Mouse (Mus musculus): Measurements from ENCODE around the gene Syne1. TPM values are rescaled to one million over a fixed set of nuclear protein-coding genes. Genes with fewer than 3 reads are reported as not detected.
A peak's percentile ranks its signal among the peaks of the same experiment; 100 is the strongest.

The Syne1 gene
- polyA plus RNA-seq, 1 experiment from 2014 or later, result 5.2 TPM

- ATAC-seq, result no peak
- 68% methylated on average over 2 of the region's 2 CpGs for WGBS (ENCODE audit: insufficient replicate concordance)
- H3K9me3 ChIP-seq (ENCODE audit: low read length), result no peaks in the 10 kb centered on the region
- no peaks in the 10 kb centered on the region for H3K4me1 ChIP-seq (ENCODE audit: insufficient read depth)
- H3K27me3 ChIP-seq (ENCODE audit: insufficient read depth, low read length), result no peaks in the 10 kb centered on the region
- no peak overlapping the region for H3K4me2 ChIP-seq (ENCODE audit: low read depth, low read length)
- no peak for TF ChIP-seq CTCF (IDR thresholded peaks at IDR 0.05; ENCODE audit: low read depth)
- H3K4me3 ChIP-seq (ENCODE audit: low read depth, low read length), result no peak overlapping the region
- DNase-seq, result no peak
- H3K9ac ChIP-seq (replicated peaks), result no peak overlapping the region
- no peaks in the 10 kb centered on the region for H3K36me3 ChIP-seq (replicated peaks; ENCODE audit: insufficient read depth, low read length)
- no peak overlapping the region for H3K27ac ChIP-seq (ENCODE audit: low read depth)
Observed at GRCm38 (mm10) chr10:5497859-5498258, 53.4 kb downstream of the Syne1 start.

GRCm38 (mm10) chr10:5491050-5491449 is 60.2 kb downstream of the Syne1 start:
- no peak for ATAC-seq
- 77% methylated on average over 9 of the region's 9 CpGs for WGBS (ENCODE audit: insufficient replicate concordance)
- no peaks in the 10 kb centered on the region for H3K36me3 ChIP-seq (replicated peaks; ENCODE audit: insufficient read depth, low read length)

DNA sequence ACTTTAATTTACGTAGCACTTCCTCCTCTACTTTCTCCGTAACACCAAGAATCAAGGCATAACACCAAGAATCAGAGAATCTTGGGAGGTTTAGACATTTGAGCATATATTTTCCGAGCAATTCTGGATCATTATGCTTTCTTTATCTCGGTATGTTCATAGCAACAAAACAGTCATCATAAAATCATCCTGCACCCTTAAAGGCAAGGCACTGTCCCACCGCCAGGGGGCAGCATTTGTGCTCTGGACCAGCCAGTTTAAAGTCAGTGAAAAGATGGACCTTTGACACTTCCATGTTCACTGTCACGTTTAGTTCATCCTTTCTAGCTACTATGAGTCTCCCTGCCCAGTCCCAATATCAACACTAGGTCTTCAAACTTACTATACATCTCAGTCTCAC is 61.3 kb downstream of the Syne1 start:
- H3K9me3 ChIP-seq (ENCODE audit: low read length), result no peaks in the 10 kb centered on the region
- no peak overlapping the region for H3K27ac ChIP-seq (ENCODE audit: low read depth)
- H3K4me1 ChIP-seq (ENCODE audit: insufficient read depth), result no peaks in the 10 kb centered on the region
- no peak overlapping the region for H3K9ac ChIP-seq (replicated peaks)
- no peak for ATAC-seq
- H3K27me3 ChIP-seq (ENCODE audit: insufficient read depth, low read length), result no peaks in the 10 kb centered on the region
- H3K36me3 ChIP-seq (replicated peaks; ENCODE audit: insufficient read depth, low read length), result no peaks in the 10 kb centered on the region
- WGBS (ENCODE audit: insufficient replicate concordance), result 50% methylated on average over 6 of the region's 6 CpGs
- no peak overlapping the region for H3K4me3 ChIP-seq (ENCODE audit: low read depth, low read length)
- peak; percentile 44 for DNase-seq
- H3K4me2 ChIP-seq (ENCODE audit: low read depth, low read length), result no peak overlapping the region
- no peak for TF ChIP-seq EP300 (IDR thresholded peaks at IDR 0.05; ENCODE audit: low read depth)
- TF ChIP-seq CTCF (IDR thresholded peaks at IDR 0.05; ENCODE audit: low read depth), result peak; percentile 69

More at GRCm38 (mm10) chr10:5491050-5491449, 60.2 kb downstream of the Syne1 start:
- Histone ChIP-seq H3K27me3 (ENCODE audit: insufficient read depth, low read length) (no peaks in the 10 kb centered on the region), H3K9ac (replicated peaks) (no peak overlapping the region), H3K27ac (ENCODE audit: low read depth) (no peak overlapping the region), H3K9me3 (ENCODE audit: low read length) (no peaks in the 10 kb centered on the region), H3K4me1 (ENCODE audit: insufficient read depth) (no peaks in the 10 kb centered on the region), H3K4me2 (ENCODE audit: low read depth, low read length) (no peak overlapping the region), H3K4me3 (ENCODE audit: low read depth, low read length) (no peak overlapping the region)
- no peak for DNase-seq
- TF ChIP-seq CTCF (IDR thresholded peaks at IDR 0.05; ENCODE audit: low read depth) (no peak), EP300 (IDR thresholded peaks at IDR 0.05; ENCODE audit: low read depth) (no peak)

DNA sequence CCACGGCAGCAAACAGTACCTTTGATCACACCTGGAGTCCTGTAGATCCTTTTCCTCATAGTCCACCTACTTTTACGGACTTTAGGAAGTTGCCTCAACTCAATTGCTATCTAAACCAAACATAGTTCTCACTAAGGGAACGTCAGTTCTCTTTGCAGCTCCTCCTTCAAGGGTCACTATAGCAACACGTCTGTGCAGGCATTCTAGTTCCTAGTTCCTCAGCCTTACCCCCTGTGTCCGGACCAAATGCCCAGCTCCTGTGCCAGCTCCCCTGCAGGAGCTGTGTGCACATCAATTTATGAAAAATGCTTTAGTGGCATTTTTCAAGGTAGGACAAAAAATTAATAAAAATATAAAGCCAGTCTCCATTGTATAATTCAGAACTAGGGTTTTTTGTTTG is 63.2 kb downstream of the Syne1 start:
- 29% methylated on average over 5 of the region's 5 CpGs for WGBS (ENCODE audit: insufficient replicate concordance)
- no peak for TF ChIP-seq CTCF (IDR thresholded peaks at IDR 0.05; ENCODE audit: low read depth)
- TF ChIP-seq EP300 (IDR thresholded peaks at IDR 0.05; ENCODE audit: low read depth), result no peak
- Histone ChIP-seq H3K36me3 (replicated peaks; ENCODE audit: insufficient read depth, low read length) (no peaks in the 10 kb centered on the region), H3K9me3 (ENCODE audit: low read length) (no peaks in the 10 kb centered on the region), H3K4me1 (ENCODE audit: insufficient read depth) (no peaks in the 10 kb centered on the region), H3K9ac (replicated peaks) (no peak overlapping the region), H3K27me3 (ENCODE audit: insufficient read depth, low read length) (no peaks in the 10 kb centered on the region), H3K4me2 (ENCODE audit: low read depth, low read length) (no peak overlapping the region), H3K27ac (ENCODE audit: low read depth) (no peak overlapping the region), H3K4me3 (ENCODE audit: low read depth, low read length) (no peak overlapping the region)
- ATAC-seq (no peak), DNase-seq (no peak)

GRCm38 (mm10) chr10:5480552-5481550 is 70.4 kb downstream of the Syne1 start:
- no peaks in the 10 kb centered on the region for H3K27me3 ChIP-seq (ENCODE audit: insufficient read depth, low read length)
- no peak overlapping the region for H3K4me2 ChIP-seq (ENCODE audit: low read depth, low read length)
- no peak overlapping the region for H3K27ac ChIP-seq (ENCODE audit: low read depth)
- H3K4me1 ChIP-seq (ENCODE audit: insufficient read depth), result no peaks in the 10 kb centered on the region
- no peak for ATAC-seq
- 60% methylated on average over 9 of the region's 9 CpGs for WGBS (ENCODE audit: insufficient replicate concordance)
- TF ChIP-seq EP300 (IDR thresholded peaks at IDR 0.05; ENCODE audit: low read depth) (no peak), CTCF (IDR thresholded peaks at IDR 0.05; ENCODE audit: low read depth) (peak; percentile 28; the same call in 1 of the 2 replicates)
- no peak for DNase-seq
- H3K4me3 ChIP-seq (ENCODE audit: low read depth, low read length), result no peak overlapping the region
- no peaks in the 10 kb centered on the region for H3K9me3 ChIP-seq (ENCODE audit: low read length)
- H3K9ac ChIP-seq (replicated peaks), result no peak overlapping the region
- H3K36me3 ChIP-seq (replicated peaks; ENCODE audit: insufficient read depth, low read length), result no peaks in the 10 kb centered on the region

- Histone ChIP-seq H3K27ac (ENCODE audit: low read depth) (no peak overlapping the region), H3K27me3 (ENCODE audit: insufficient read depth, low read length) (no peaks in the 10 kb centered on the region), H3K9ac (replicated peaks) (no peak overlapping the region), H3K4me1 (ENCODE audit: insufficient read depth) (no peaks in the 10 kb centered on the region), H3K36me3 (replicated peaks; ENCODE audit: insufficient read depth, low read length) (no peaks in the 10 kb centered on the region), H3K9me3 (ENCODE audit: low read length) (no peaks in the 10 kb centered on the region), H3K4me3 (ENCODE audit: low read depth, low read length) (no peak overlapping the region), H3K4me2 (ENCODE audit: low read depth, low read length) (no peak overlapping the region)
- ATAC-seq (no peak), DNase-seq (peak; percentile 34)
- WGBS (ENCODE audit: insufficient replicate concordance), result 35% methylated on average over 6 of the region's 6 CpGs
- TF ChIP-seq EP300 (IDR thresholded peaks at IDR 0.05; ENCODE audit: low read depth), result no peak
- peak; percentile 82 for TF ChIP-seq CTCF (IDR thresholded peaks at IDR 0.05; ENCODE audit: low read depth)
Observed at GRCm38 (mm10) chr10:5480097-5480496, 71.2 kb downstream of the Syne1 start.

All from liver, postnatal 0 days (tissue).